Mouse (Mus musculus) stomach, postnatal 0 days (tissue): ENCODE measurements around the gene Wt1.

Source experiments
- CTCF ChIP-seq: IDR thresholded peaks from 2 replicates; pipeline ENCODE4 v1.5.1; 2016; ENCODE audit warnings: antibody characterized with exemption, low read depth, mild to moderate bottlenecking, moderate library complexity
- EP300 ChIP-seq: optimal IDR thresholded peaks from 2 replicates; pipeline ENCODE3; 2016; ENCODE audit warnings: antibody characterized with exemption

DNA sequence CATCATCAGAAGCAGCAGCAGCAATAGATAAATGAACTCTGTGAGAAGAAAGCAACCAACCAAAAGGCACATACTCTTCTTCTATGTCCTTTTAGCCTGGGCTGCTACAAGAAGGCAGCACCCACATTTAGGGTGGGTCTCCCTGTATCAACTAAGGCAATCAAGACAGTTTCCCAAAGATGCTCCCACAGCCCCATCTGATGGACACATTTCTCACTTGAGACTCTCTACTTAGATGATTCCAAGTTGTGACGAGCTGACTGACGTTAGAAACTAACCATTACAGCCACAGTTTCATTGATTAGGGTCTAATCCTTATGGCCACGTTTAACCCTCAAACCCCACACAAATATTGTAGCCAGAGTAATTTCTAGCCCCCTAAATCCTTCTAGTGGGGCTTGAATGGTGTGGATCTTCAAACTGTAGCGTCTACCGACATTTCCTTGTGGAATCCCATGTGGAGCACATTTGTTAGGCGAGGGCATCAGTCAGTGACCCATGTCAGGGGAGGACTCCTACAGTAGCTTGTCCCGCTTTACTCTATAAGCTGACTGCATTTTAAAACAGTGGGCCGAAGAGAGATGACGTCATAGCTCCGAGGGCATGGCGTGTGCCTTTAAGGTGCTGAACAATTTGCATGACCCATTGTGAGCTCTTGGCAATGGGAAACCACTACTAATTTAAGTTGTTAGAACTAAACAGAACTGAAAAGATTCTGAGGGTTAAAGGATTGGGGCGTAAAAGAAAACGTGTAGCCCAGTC lies 59.6 kb downstream of the Wt1 start:
- TF ChIP-seq CTCF = peak; percentile 19; the same call in 1 of the 2 replicates
- no peak for TF ChIP-seq EP300
